Mouse (Mus musculus): ENCODE results near the gene Cd72. TPM values are rescaled to one million over a fixed set of nuclear protein-coding genes. Genes with fewer than 3 reads are reported as not detected.

The Cd72 gene
- polyA plus RNA-seq, 1 experiment, result 12.6 TPM

- TF ChIP-seq CTCF (conservative IDR thresholded peaks at IDR 0.05; ENCODE audit: insufficient read depth, insufficient read length, low read depth, low read length) (no peak), POLR2A (IDR thresholded peaks at IDR 0.05; ENCODE audit: low read depth, low read length) (no peak)
- Histone ChIP-seq H3K36me3 (ENCODE audit: control insufficient read depth, insufficient read depth, low read length) (peaks cover 1% of the 10 kb centered on the region; the same call in 1 of the 2 replicates), H3K27ac (ENCODE audit: insufficient read depth, low read depth, low read length) (no peak overlapping the region), H3K27me3 (replicated peaks; ENCODE audit: control insufficient read depth, insufficient read depth, low read length) (no peaks in the 10 kb centered on the region), H3K4me1 (ENCODE audit: control insufficient read depth, insufficient read depth, low read length) (peaks cover 5% of the 10 kb centered on the region; the same call in 1 of the 2 replicates), H3K4me3 (ENCODE audit: insufficient read depth, low read depth, low read length) (peak overlapping the region; percentile 76)
- DNase-seq, result peak; percentile 41
- 1% methylated on average over 28 of the region's 28 CpGs for WGBS
These were observed 10.9 kb downstream of the Cd72 start for GRCm38 (mm10) chr4:43443511-43443910.

DNA sequence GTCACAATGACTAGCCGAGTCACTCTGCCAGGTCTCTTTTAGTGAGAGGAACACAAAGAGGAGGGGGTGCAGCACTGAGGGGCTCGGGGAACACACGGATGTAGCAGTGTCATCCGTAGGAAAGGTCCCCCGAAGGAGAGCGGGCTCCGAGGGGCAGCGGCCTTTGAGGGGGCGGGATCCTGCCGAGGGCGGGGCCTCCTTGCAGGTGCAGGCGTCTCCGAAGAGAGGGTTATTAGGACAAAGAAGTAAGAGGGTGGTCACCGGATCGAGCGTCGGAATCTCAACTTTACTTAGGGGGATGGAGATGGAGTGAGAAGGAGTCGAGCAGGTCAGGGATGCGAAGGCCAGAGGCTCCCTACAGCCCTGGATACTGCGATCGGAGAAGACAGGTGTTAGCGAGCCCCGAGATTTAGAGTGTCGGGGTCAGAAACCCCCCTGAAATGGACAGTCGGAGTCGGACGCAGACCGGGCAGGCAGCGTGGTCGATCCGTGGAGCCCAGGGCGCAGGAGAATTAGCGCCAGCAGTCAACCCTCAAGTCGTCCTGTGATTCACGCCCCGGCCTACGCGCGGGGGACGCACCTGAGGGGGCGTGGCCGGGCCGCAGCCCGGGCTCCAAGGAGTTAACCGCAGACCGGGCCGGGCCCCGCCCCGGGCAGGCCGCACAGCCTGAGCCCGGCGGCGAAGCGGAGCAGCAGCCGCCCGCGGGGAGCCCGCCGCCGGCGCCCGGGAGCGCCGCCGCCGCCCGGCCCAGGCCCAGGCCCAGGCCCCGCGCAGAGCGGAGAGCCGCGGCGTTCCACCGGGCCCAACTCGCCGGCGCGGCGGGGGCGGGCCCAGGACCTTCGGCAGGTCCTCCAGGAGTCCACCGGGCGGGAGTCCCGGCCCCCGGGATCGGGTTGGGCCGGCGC, 11.7 kb downstream of the Cd72 start:
- Histone ChIP-seq H3K4me3 (ENCODE audit: insufficient read depth, low read depth, low read length) (peak overlapping the region; percentile 76), H3K4me1 (ENCODE audit: control insufficient read depth, insufficient read depth, low read length) (peaks cover 5% of the 10 kb centered on the region; the same call in 1 of the 2 replicates), H3K27me3 (replicated peaks; ENCODE audit: control insufficient read depth, insufficient read depth, low read length) (no peaks in the 10 kb centered on the region), H3K27ac (ENCODE audit: insufficient read depth, low read depth, low read length) (peak overlapping the region; percentile 94), H3K36me3 (ENCODE audit: control insufficient read depth, insufficient read depth, low read length) (peaks cover 1% of the 10 kb centered on the region; the same call in 1 of the 2 replicates)
- DNase-seq, result peak; percentile 85
- no peak for TF ChIP-seq CTCF (conservative IDR thresholded peaks at IDR 0.05; ENCODE audit: insufficient read depth, insufficient read length, low read depth, low read length)
- TF ChIP-seq POLR2A (IDR thresholded peaks at IDR 0.05; ENCODE audit: low read depth, low read length), result peak; percentile 5
- under 1% methylated on average over 75 of the region's 88 CpGs for WGBS

DNA sequence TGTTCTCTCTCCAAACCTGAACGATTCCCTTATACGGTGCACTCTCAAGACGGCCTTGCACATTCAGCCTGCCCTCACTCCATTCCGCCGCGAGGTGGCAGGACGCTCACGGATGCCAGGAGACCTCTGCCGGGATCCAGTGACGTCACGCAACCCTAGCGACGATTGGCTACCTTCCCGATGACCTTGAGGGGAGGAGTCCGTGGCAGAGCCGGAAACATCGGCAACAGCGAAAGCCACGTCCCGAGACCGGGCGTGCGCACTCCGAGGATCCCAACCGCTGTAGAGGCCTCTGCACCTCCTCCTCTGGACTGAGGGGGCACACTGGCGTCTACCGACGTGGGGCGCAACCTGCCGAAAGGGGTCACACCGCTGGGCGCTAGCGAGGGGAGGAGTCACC, 12.4 kb downstream of the Cd72 start:
- TF ChIP-seq POLR2A (IDR thresholded peaks at IDR 0.05; ENCODE audit: low read depth, low read length) (peak; percentile 95), CTCF (conservative IDR thresholded peaks at IDR 0.05; ENCODE audit: insufficient read depth, insufficient read length, low read depth, low read length) (peak; percentile 98)
- peak overlapping the region; percentile 94 for H3K27ac ChIP-seq (ENCODE audit: insufficient read depth, low read depth, low read length)
- H3K27me3 ChIP-seq (replicated peaks; ENCODE audit: control insufficient read depth, insufficient read depth, low read length), result no peaks in the 10 kb centered on the region
- H3K36me3 ChIP-seq (ENCODE audit: control insufficient read depth, insufficient read depth, low read length), result peaks cover 1% of the 10 kb centered on the region; the same call in 1 of the 2 replicates
- H3K4me3 ChIP-seq (ENCODE audit: insufficient read depth, low read depth, low read length), result peak overlapping the region; percentile 76
- peaks cover 5% of the 10 kb centered on the region; the same call in 1 of the 2 replicates for H3K4me1 ChIP-seq (ENCODE audit: control insufficient read depth, insufficient read depth, low read length)
- peak; percentile 100 for DNase-seq
- WGBS, result under 1% methylated on average over 33 of the region's 33 CpGs

- 22% methylated on average over 4 of the region's 4 CpGs for WGBS
- DNase-seq, result no peak
These were observed 12.8 kb downstream of the Cd72 start, which contains the start of gene Tesk1 for GRCm38 (mm10) chr4:43441639-43442038. Gene Tesk1 (plus strand): TSS chr4:43441939.

GRCm38 (mm10) chr4:43432832-43433231, 21.6 kb downstream of the Cd72 start:
- WGBS, result 76% methylated on average over 1 of the region's 1 CpGs
- DNase-seq, result no peak
- TF ChIP-seq CTCF (conservative IDR thresholded peaks at IDR 0.05; ENCODE audit: insufficient read depth, insufficient read length, low read depth, low read length), result no peak
- TF ChIP-seq POLR2A (IDR thresholded peaks at IDR 0.05; ENCODE audit: low read depth, low read length), result no peak
- no peak overlapping the region for H3K27ac ChIP-seq (ENCODE audit: insufficient read depth, low read depth, low read length)
- H3K27me3 ChIP-seq (replicated peaks; ENCODE audit: control insufficient read depth, insufficient read depth, low read length), result no peaks in the 10 kb centered on the region
- H3K36me3 ChIP-seq (ENCODE audit: control insufficient read depth, insufficient read depth, low read length), result no peaks in the 10 kb centered on the region
- H3K4me3 ChIP-seq (ENCODE audit: insufficient read depth, low read depth, low read length), result no peak overlapping the region
- no peaks in the 10 kb centered on the region for H3K4me1 ChIP-seq (ENCODE audit: control insufficient read depth, insufficient read depth, low read length)

More at GRCm38 (mm10) chr4:43441639-43442038, 12.8 kb downstream of the Cd72 start, which contains the start of gene Tesk1:
- Histone ChIP-seq H3K27me3 (replicated peaks; ENCODE audit: control insufficient read depth, insufficient read depth, low read length) (no peaks in the 10 kb centered on the region), H3K27ac (ENCODE audit: insufficient read depth, low read depth, low read length) (peak within 1 kb of the TSS; percentile 94), H3K36me3 (ENCODE audit: control insufficient read depth, insufficient read depth, low read length) (no peaks in the 10 kb centered on the region), H3K4me1 (ENCODE audit: control insufficient read depth, insufficient read depth, low read length) (peaks cover 5% of the 10 kb centered on the region; the same call in 1 of the 2 replicates), H3K4me3 (ENCODE audit: insufficient read depth, low read depth, low read length) (peak within 1 kb of the TSS; percentile 76)
- TF ChIP-seq CTCF (conservative IDR thresholded peaks at IDR 0.05; ENCODE audit: insufficient read depth, insufficient read length, low read depth, low read length) (no peak), POLR2A (IDR thresholded peaks at IDR 0.05; ENCODE audit: low read depth, low read length) (no peak)

GRCm38 (mm10) chr4:43431690-43432089, 22.7 kb downstream of the Cd72 start:
- Histone ChIP-seq H3K36me3 (ENCODE audit: control insufficient read depth, insufficient read depth, low read length) (no peaks in the 10 kb centered on the region), H3K4me1 (ENCODE audit: control insufficient read depth, insufficient read depth, low read length) (no peaks in the 10 kb centered on the region), H3K27ac (ENCODE audit: insufficient read depth, low read depth, low read length) (no peak overlapping the region), H3K27me3 (replicated peaks; ENCODE audit: control insufficient read depth, insufficient read depth, low read length) (no peaks in the 10 kb centered on the region), H3K4me3 (ENCODE audit: insufficient read depth, low read depth, low read length) (no peak overlapping the region)
- DNase-seq, result peak; percentile 91
- WGBS, result 2% methylated on average over 4 of the region's 4 CpGs
- TF ChIP-seq CTCF (conservative IDR thresholded peaks at IDR 0.05; ENCODE audit: insufficient read depth, insufficient read length, low read depth, low read length) (peak; percentile 90), POLR2A (IDR thresholded peaks at IDR 0.05; ENCODE audit: low read depth, low read length) (no peak)

- peaks cover 8% of the 10 kb centered on the region for H3K36me3 ChIP-seq (ENCODE audit: control insufficient read depth, insufficient read depth, low read length)
- no peaks in the 10 kb centered on the region for H3K4me1 ChIP-seq (ENCODE audit: control insufficient read depth, insufficient read depth, low read length)
- no peak within 1 kb of the TSS for H3K27ac ChIP-seq (ENCODE audit: insufficient read depth, low read depth, low read length)
- no peak for TF ChIP-seq CTCF (conservative IDR thresholded peaks at IDR 0.05; ENCODE audit: insufficient read depth, insufficient read length, low read depth, low read length)
- TF ChIP-seq POLR2A (IDR thresholded peaks at IDR 0.05; ENCODE audit: low read depth, low read length), result no peak
- 17% methylated on average over 10 of the region's 10 CpGs for WGBS
- no peak within 1 kb of the TSS for H3K4me3 ChIP-seq (ENCODE audit: insufficient read depth, low read depth, low read length)
- no peaks in the 10 kb centered on the region for H3K27me3 ChIP-seq (replicated peaks; ENCODE audit: control insufficient read depth, insufficient read depth, low read length)
- DNase-seq, result no peak
These were observed 25.5 kb downstream of the Cd72 start, which contains the start of gene Fam166b for GRCm38 (mm10) chr4:43428946-43429345. Gene Fam166b (minus strand): TSS chr4:43429134.
